Mouse (Mus musculus): ENCODE measurements at regions not wholly inside any gene's neighbourhood (a gene's known extent, or its start where the extent isn't known, plus 50 kb on each side); places are given as distances from the start of the nearest gene placed in this dataset.
"Not testable (repeated sequence)": the region's sequence is repeated elsewhere in the genome, so short reads cannot be mapped to it uniquely, and the experiment has no call there.

DNA sequence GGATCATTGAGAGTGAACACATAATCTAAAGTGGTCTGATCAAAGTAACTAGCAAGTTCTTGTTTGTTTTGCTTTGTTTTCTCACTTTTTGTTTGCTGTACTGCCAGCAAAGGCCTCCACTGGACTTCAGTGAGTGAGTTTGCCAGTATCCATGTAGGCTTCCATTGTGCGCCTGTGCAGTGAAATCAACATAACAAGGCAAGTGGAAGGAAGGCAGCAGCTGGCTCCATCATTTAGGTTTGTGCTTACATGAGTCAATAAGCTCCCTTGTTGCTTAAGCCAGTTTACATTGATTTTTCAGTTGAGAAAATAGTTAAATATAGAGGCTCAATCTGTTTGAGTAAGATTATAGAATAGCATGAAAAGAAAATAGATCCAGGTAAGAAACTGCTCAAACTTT is 1255.7 kb upstream of the Nudt12 start:
- Histone ChIP-seq H3K27me3 (ENCODE audit: control insufficient read depth, insufficient read depth, low read length) (no peaks in the 10 kb centered on the region), H3K27ac (ENCODE audit: insufficient read depth, low read length) (no peak overlapping the region), H3K4me1 (ENCODE audit: control insufficient read depth, insufficient read depth, low read length) (no peaks in the 10 kb centered on the region), H3K4me3 (replicated peaks; ENCODE audit: insufficient read depth, low read depth, low read length) (no peak overlapping the region)
- DNase-seq = no peak
- 70% methylated on average over 1 of the region's 1 CpGs for WGBS
- no peak for TF ChIP-seq POLR2A (IDR thresholded peaks at IDR 0.05; ENCODE audit: borderline replicate concordance, insufficient read depth, low read length)
- TF ChIP-seq CTCF (IDR thresholded peaks at IDR 0.05; ENCODE audit: borderline replicate concordance, insufficient read depth, low read depth, low read length) = no peak

DNA sequence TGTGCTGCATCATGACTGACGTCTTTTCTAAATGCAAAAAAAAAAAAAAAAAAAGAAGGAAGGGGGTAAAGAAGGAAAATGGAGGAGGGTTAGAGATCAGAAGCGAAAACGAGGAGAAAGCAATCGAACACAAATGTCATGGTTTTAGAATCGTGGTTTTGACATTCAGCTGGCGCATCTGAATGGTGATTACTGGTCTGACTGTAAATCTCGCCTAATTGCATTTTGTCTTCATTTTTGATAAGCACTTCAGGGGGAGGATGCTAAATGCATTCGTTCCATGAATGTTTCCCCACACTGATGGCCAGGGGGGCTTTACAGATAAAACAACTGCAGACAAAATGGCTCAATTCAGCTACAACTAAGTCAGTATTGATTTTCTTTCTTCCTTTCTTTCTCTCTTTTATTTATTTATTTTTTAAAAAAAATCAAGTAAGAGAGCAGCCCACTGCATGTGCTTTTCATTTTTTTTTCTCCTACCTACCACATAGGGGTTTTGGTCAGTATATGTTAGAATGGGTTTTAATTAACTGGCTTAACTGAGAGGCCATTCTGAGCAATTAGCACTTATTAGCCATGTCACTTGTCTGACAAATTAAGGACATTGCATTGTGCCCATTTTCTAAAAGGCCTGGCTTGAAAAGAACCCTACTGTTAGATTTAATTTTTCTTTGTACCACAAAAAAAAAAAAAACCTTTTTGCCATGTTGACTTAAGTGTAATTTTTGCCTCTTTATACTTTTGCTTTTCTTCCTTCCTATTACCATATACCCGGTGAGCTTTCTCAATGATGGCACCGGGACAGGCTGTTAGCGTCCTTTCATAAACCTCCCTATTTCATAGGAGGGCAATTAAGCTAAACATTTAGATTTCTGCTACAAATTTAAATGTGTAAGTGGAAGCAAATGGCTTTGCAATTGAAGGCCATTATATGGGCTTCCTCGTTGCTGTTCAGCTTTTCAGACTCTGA is 1254.4 kb upstream of the Nudt12 start:
- no peaks in the 10 kb centered on the region for H3K27me3 ChIP-seq (ENCODE audit: control insufficient read depth, insufficient read depth, low read length)
- no peaks in the 10 kb centered on the region for H3K4me1 ChIP-seq (ENCODE audit: control insufficient read depth, insufficient read depth, low read length)
- no peak overlapping the region for H3K4me3 ChIP-seq (replicated peaks; ENCODE audit: insufficient read depth, low read depth, low read length)
- TF ChIP-seq CTCF (IDR thresholded peaks at IDR 0.05; ENCODE audit: borderline replicate concordance, insufficient read depth, low read depth, low read length) (no peak), POLR2A (IDR thresholded peaks at IDR 0.05; ENCODE audit: borderline replicate concordance, insufficient read depth, low read length) (no peak)
- no peak for DNase-seq
- WGBS = 69% methylated on average over 12 of the region's 12 CpGs
- H3K27ac ChIP-seq (ENCODE audit: insufficient read depth, low read length) = no peak overlapping the region

DNA sequence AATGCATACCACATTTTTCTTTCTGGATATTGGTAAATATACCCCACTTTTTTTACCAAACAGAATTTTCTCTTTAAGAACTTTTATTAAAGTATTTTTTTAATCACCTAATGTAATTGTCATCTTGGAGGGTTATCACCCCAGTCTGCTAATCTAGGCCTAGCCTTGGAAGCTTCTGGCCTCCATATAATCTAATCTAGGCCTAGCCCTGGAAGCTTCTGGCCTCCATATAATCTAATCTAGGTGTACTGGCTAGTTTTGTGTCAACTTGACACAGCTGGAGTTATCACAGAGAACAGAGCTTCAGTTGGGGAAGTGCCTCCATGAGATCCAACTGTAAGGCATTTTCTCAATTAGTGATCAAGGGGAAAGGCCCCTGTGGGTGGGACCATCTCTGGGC is 1242.2 kb upstream of the Nudt12 start:
- not testable (repeated sequence) for H3K4me1 ChIP-seq (ENCODE audit: control insufficient read depth, insufficient read depth, low read length); H3K27me3 ChIP-seq (ENCODE audit: control insufficient read depth, insufficient read depth, low read length); H3K4me3 ChIP-seq (replicated peaks; ENCODE audit: insufficient read depth, low read depth, low read length); H3K27ac ChIP-seq (ENCODE audit: insufficient read depth, low read length); DNase-seq

DNA sequence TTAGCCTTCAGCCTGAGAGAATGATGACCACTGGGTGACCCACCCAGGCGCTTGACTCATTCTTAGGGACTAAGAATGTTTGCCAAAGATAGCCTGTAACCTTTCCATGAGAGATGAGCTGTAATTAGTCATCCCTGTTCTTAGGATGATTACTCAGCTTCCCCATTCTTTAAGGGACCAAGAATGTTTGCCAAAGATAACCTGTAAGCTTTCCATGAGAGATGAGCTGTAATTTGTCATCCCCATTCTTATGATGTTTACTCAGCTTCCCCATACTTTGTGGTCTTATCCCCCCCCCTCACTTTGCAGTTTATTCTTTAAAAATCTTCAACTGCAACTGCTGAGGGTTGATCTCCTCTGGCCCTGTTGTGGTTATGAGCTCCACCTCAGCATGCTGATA is 1236.8 kb upstream of the Nudt12 start:
- H3K4me3 ChIP-seq (replicated peaks; ENCODE audit: insufficient read depth, low read depth, low read length) = no peak overlapping the region
- DNase-seq = no peak
- TF ChIP-seq CTCF (IDR thresholded peaks at IDR 0.05; ENCODE audit: borderline replicate concordance, insufficient read depth, low read depth, low read length) = no peak
- no peak for TF ChIP-seq POLR2A (IDR thresholded peaks at IDR 0.05; ENCODE audit: borderline replicate concordance, insufficient read depth, low read length)
- no peaks in the 10 kb centered on the region; the same call in 1 of the 2 replicates for H3K27me3 ChIP-seq (ENCODE audit: control insufficient read depth, insufficient read depth, low read length)
- 82% methylated on average over 1 of the region's 1 CpGs for WGBS
- no peaks in the 10 kb centered on the region for H3K4me1 ChIP-seq (ENCODE audit: control insufficient read depth, insufficient read depth, low read length)
- no peak overlapping the region for H3K27ac ChIP-seq (ENCODE audit: insufficient read depth, low read length)

DNA sequence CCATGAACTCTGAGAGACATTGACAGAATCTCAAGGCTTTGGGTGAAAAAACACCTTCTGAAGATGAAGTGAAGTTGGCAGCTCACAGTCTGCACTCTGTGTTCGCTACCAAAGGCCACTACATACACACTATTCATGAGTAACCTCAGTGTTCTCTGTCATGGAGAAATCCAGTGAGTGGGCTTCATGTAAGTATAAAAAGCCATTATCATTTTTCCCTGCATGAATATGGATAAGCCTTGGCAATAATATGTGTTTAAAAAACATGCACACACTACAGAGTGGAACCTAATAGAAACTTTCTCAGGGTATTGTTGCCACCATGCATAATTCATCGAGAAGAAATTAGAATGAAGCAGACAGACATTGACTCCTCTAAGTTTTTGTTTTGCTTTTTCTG is 1221.3 kb upstream of the Nudt12 start:
- DNase-seq = no peak
- 23% methylated on average over 2 of the region's 2 CpGs for WGBS

DNA sequence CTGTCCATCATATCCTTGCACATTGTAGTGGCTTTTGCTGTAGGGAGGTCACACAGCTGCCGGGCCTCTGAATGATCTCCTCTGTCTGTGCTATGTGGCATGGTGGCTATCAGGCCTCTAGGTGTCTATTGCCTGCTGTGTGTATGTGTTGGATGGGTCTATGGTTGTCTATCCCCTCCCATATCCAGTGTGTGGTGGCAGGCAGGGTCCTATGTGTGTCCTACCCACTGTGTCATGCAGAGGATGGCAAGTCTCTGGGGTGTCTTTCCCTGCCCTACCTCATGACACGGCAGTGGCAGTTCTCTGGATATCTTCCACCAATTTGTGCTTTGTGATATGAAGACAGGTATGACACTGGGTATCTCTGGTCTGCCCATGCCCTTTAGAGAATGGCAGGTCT is 1183.8 kb upstream of the Nudt12 start:
- 96% methylated on average over 2 of the region's 2 CpGs for whole genome bisulfite sequencing
- H3K4me1 ChIP-seq (ENCODE audit: control insufficient read depth, insufficient read depth, low read length) = no peaks in the 10 kb centered on the region
- no peak overlapping the region for H3K4me3 ChIP-seq (replicated peaks; ENCODE audit: insufficient read depth, low read depth, low read length)
- H3K27me3 ChIP-seq (ENCODE audit: control insufficient read depth, insufficient read depth, low read length) = no peaks in the 10 kb centered on the region
- no peak for TF ChIP-seq POLR2A (IDR thresholded peaks at IDR 0.05; ENCODE audit: borderline replicate concordance, insufficient read depth, low read length)
- TF ChIP-seq CTCF (IDR thresholded peaks at IDR 0.05; ENCODE audit: borderline replicate concordance, insufficient read depth, low read depth, low read length) = no peak
- DNase-seq = no peak
- H3K27ac ChIP-seq (ENCODE audit: insufficient read depth, low read length) = no peak overlapping the region

More for the DNA sequence above, 1221.3 kb upstream of the Nudt12 start:
- Histone ChIP-seq H3K27me3 (ENCODE audit: control insufficient read depth, insufficient read depth, low read length) (no peaks in the 10 kb centered on the region), H3K27ac (ENCODE audit: insufficient read depth, low read length) (no peak overlapping the region), H3K4me3 (replicated peaks; ENCODE audit: insufficient read depth, low read depth, low read length) (no peak overlapping the region), H3K4me1 (ENCODE audit: control insufficient read depth, insufficient read depth, low read length) (no peaks in the 10 kb centered on the region)
- TF ChIP-seq CTCF (IDR thresholded peaks at IDR 0.05; ENCODE audit: borderline replicate concordance, insufficient read depth, low read depth, low read length) (no peak), POLR2A (IDR thresholded peaks at IDR 0.05; ENCODE audit: borderline replicate concordance, insufficient read depth, low read length) (no peak)

DNA sequence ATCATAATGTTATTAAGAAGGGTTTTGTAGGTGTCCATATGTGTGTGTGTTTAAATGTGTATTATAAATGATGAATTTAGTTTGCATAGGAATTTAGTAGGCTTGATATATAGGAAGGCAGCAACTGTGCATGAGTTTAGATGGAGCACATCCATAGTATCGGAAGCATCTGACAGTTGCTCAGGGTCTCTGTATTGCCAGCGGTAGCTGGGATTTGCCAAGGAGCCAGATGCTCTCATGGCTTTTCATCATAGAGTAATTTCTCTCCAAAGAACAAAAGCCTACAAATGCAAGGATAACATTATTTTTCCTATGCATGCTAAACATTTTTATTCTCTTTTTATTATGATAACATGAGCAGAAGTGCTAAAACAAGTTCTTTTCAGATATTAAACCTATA is 1168.1 kb upstream of the Nudt12 start:
- Histone ChIP-seq H3K4me3 (replicated peaks; ENCODE audit: insufficient read depth, low read depth, low read length) (no peak overlapping the region), H3K27me3 (ENCODE audit: control insufficient read depth, insufficient read depth, low read length) (no peaks in the 10 kb centered on the region), H3K4me1 (ENCODE audit: control insufficient read depth, insufficient read depth, low read length) (no peaks in the 10 kb centered on the region), H3K27ac (ENCODE audit: insufficient read depth, low read length) (no peak overlapping the region)
- 73% methylated on average over 2 of the region's 2 CpGs for WGBS
- peak in 1 of 2 experiments; percentile 11 for DNase-seq
- no peak for TF ChIP-seq POLR2A (IDR thresholded peaks at IDR 0.05; ENCODE audit: borderline replicate concordance, insufficient read depth, low read length)
- no peak for TF ChIP-seq CTCF (IDR thresholded peaks at IDR 0.05; ENCODE audit: borderline replicate concordance, insufficient read depth, low read depth, low read length)

DNA sequence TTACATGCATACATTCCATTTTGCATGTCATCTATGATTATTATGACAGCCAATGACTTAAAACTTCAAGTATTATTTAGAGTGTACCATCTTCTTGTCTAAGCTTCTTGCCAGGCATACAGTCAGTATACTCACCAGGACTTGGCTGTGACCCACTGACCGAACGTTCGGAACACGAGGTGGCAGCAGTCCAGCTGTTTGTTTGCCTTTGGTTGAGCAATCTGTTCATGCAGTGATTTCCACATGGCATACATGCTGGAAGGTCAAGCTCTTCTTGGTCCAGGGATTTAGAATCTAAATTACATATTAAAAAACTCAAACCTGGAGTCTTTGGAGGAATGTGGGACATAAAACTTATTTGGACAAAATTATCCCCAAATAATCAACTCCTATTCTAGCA is 1167.5 kb upstream of the Nudt12 start:
- DNase-seq = peak; percentile 71 to 83
- H3K27ac ChIP-seq (ENCODE audit: insufficient read depth, low read length) = no peak overlapping the region
- no peaks in the 10 kb centered on the region for H3K4me1 ChIP-seq (ENCODE audit: control insufficient read depth, insufficient read depth, low read length)
- H3K27me3 ChIP-seq (ENCODE audit: control insufficient read depth, insufficient read depth, low read length) = no peaks in the 10 kb centered on the region
- H3K4me3 ChIP-seq (replicated peaks; ENCODE audit: insufficient read depth, low read depth, low read length) = no peak overlapping the region
- 8% methylated on average over 4 of the region's 4 CpGs for WGBS
- TF ChIP-seq POLR2A (IDR thresholded peaks at IDR 0.05; ENCODE audit: borderline replicate concordance, insufficient read depth, low read length) (no peak), CTCF (IDR thresholded peaks at IDR 0.05; ENCODE audit: borderline replicate concordance, insufficient read depth, low read depth, low read length) (no peak)
